Mouse (Mus musculus) macrophage (primary cell): Measurements from ENCODE around the gene Usp13. TPM values are rescaled to one million over a fixed set of nuclear protein-coding genes. Genes with fewer than 3 reads are reported as not detected.

Experiments used
- H3K27ac ChIP-seq: fragments of 350-480 bp; formaldehyde crosslinking; 2 replicates; pipeline ENCODE4 v1.9.0; 2021
- H3K36me3 ChIP-seq: fragments of 350-480 bp; formaldehyde crosslinking; 2 replicates; pipeline ENCODE4 v1.9.0; 2021; ENCODE audit errors: inconsistent target
- H3K4me3 ChIP-seq: fragments of 350-480 bp; formaldehyde crosslinking; 2 replicates; pipeline ENCODE4 v1.9.0; 2021; ENCODE audit errors: inconsistent target
- H3K79me2 ChIP-seq: fragments of 350-480 bp; formaldehyde crosslinking; 2 replicates; pipeline ENCODE4 v1.9.0; 2021; ENCODE audit errors: inconsistent target
- WGBS: methylation state at CpG from one replicate; pipeline ENCODE4 v1.1.7; 2026; ENCODE audit warnings: inconsistent platforms; ENCODE audit not compliant: missing documents; 5-methylcytosine and 5-hydroxymethylcytosine counted together
- polyA plus RNA-seq: library from polyadenylated mRNA; stranded (reverse); fragments of 250-400 nt; gene quantifications from 3 replicates; pipeline ENCODE4 v1.2.4, GENCODE M21; 2018; ENCODE audit warnings: inconsistent platforms

The Usp13 gene
- polyA plus RNA-seq, 1 experiment from 2014 or later = not detected

DNA sequence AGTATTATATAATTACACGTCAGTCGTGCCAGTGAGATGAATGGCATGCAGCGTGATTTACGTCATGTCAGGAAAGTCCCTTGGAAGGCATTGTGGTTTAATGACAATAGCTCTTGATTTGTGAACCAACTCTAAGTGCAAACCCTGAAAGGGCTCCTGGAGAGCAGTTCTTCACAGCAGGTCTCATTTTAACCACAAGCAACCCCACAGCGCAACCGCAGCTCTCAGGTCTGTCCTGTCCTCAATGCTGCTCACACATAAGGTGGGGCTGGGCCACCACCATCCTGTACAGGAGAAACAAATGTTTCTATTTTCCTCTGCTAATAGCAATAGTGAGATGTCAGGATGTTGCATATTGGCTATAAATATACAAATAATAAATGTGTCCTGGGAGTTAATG, 161.9 kb downstream of the Usp13 start:
- H3K36me3 ChIP-seq = no peaks in the 10 kb centered on the region
- H3K27ac ChIP-seq = no peak overlapping the region
- WGBS = 5% methylated on average over 6 of the region's 6 CpGs
- no peak overlapping the region for H3K4me3 ChIP-seq
- no peaks in the 10 kb centered on the region for H3K79me2 ChIP-seq

DNA sequence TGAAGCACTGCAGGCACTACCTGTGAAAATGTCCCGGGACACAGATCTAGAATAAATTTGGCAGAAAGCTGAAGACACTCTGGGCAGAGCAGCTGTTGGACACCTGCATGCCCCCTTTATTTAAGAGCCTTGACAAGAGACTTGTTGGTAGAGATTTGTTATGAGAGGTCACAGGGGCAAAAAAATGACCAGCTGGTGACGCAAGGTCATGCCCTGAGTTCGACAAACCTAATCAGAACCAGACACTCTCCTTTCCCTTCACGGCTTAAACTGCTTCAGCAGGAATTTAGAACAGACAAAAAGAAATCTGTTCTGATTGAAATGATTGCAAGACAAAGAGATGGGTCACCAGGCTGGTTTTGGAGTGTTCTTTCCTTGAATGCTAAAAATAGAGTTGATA, 162.6 kb downstream of the Usp13 start:
- no peak overlapping the region for H3K27ac ChIP-seq
- H3K4me3 ChIP-seq = no peak overlapping the region
- no peaks in the 10 kb centered on the region for H3K79me2 ChIP-seq
- 95% methylated on average over 4 of the region's 4 CpGs for WGBS
- no peaks in the 10 kb centered on the region for H3K36me3 ChIP-seq

DNA sequence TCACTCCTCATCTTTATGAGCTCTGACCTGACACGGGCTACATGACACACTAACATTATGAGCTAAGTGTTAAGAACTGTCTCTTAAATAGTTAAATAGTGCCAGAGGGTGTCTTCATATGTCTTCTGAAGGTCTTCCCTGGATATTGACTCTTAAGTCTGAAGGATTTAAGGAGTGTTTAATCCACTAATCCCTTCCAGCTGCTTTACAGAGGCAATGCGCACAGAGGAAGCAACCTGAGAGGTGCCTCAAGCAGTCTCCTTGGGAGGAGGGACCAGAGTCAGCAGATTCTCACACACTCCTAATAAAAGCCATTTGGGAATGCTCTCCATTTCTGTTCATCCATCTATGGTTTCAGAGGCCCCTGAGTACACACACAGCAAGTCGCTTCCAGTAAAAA, 167.8 kb downstream of the Usp13 start:
- Histone ChIP-seq H3K4me3 (no peak overlapping the region), H3K36me3 (no peaks in the 10 kb centered on the region), H3K79me2 (no peaks in the 10 kb centered on the region), H3K27ac (no peak overlapping the region)
- WGBS = 80% methylated on average over 3 of the region's 3 CpGs

Other genes with a start within 250 kb of the Usp13 start
- gene Gnb4, start 201.0 kb upstream of the Usp13 start, polyA plus RNA-seq = 2.9 to 6.5 TPM (median 6.1 TPM) in 3 replicates
- gene Actl6a, start 111.2 kb upstream of the Usp13 start, polyA plus RNA-seq = 19.7 to 43.3 TPM (median 26.3 TPM) in 3 replicates
- 66.8 to 118 TPM (median 110 TPM) in 3 replicates for gene Ndufb5, start 80.6 kb upstream of the Usp13 start, polyA plus RNA-seq
- 9.5 to 15.0 TPM (median 10.7 TPM) in 3 replicates for gene Mrpl47, start 79.9 kb upstream of the Usp13 start, polyA plus RNA-seq